Mouse (Mus musculus): Measurements from ENCODE around the gene Ank3. TPM values are rescaled to one million over a fixed set of nuclear protein-coding genes. Genes with fewer than 3 reads are reported as not detected.
A peak's percentile ranks its signal among the peaks of the same experiment; 100 is the strongest.

The Ank3 gene
- polyA plus RNA-seq, 1 experiment from 2014 or later, result 8.3 TPM

- no peaks in the 10 kb centered on the region for H3K9me3 ChIP-seq (replicated peaks)
- no peak overlapping the region for H3K4me2 ChIP-seq
- no peaks in the 10 kb centered on the region for H3K27me3 ChIP-seq
- H3K4me3 ChIP-seq (replicated peaks), result no peak overlapping the region
- H3K36me3 ChIP-seq (replicated peaks), result no peaks in the 10 kb centered on the region
- H3K4me1 ChIP-seq (replicated peaks), result no peaks in the 10 kb centered on the region
- H3K9ac ChIP-seq, result no peak overlapping the region
- ATAC-seq (ENCODE audit: insufficient read depth), result no peak
- WGBS (ENCODE audit: insufficient replicate concordance), result 54% methylated on average over 4 of the region's 4 CpGs
- no peak overlapping the region for H3K27ac ChIP-seq (replicated peaks)
Observed at GRCm38 (mm10) chr10:69951426-69951825, 552.9 kb downstream of the Ank3 start.

GRCm38 (mm10) chr10:69952316-69952715, 553.7 kb downstream of the Ank3 start:
- no peak overlapping the region for H3K27ac ChIP-seq (replicated peaks)
- H3K4me2 ChIP-seq, result no peak overlapping the region
- H3K9me3 ChIP-seq (replicated peaks), result no peaks in the 10 kb centered on the region
- no peaks in the 10 kb centered on the region for H3K4me1 ChIP-seq (replicated peaks)
- ATAC-seq (ENCODE audit: insufficient read depth), result no peak
- no peaks in the 10 kb centered on the region for H3K36me3 ChIP-seq (replicated peaks)
- H3K9ac ChIP-seq, result no peak overlapping the region
- H3K27me3 ChIP-seq, result no peaks in the 10 kb centered on the region
- H3K4me3 ChIP-seq (replicated peaks), result no peak overlapping the region
- 62% methylated on average over 1 of the region's 1 CpGs for WGBS (ENCODE audit: insufficient replicate concordance)

DNA sequence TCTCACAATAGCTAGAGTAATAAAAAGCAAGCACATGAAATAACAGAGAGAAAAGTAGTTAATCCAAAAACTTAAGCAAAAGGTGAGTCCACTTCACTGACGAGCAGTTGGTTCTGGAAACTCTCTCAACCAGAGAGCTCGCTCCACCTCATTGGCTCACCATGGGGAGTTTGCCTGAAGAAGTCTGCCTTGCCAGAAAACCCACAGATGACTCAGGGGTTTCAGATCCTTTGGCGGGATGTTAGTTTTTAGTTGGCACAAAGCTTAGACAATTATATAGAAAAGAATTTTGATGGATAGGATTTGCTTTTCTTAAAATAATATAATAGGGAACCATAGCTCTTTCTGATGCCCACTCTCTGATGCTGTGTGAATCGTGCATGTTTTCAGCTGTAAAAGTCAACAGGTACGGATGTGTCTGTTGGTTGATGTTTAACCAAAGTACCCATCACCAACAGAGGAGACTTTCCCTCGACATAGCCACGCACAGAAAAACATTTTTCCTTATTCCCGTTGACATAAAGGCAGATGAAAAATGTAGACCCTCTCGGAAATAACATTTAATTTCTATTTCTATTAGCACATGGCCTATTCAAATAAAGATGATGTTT, 556.2 kb downstream of the Ank3 start:
- no peak overlapping the region for H3K9ac ChIP-seq
- H3K36me3 ChIP-seq (replicated peaks), result 0 out of 2 replicates have a peak, but pooled peaks cover 3% of the 10 kb centered on the region
- no peak for ATAC-seq (ENCODE audit: insufficient read depth)
- no peaks in the 10 kb centered on the region for H3K9me3 ChIP-seq (replicated peaks)
- H3K4me1 ChIP-seq (replicated peaks), result no peaks in the 10 kb centered on the region
- 56% methylated on average over 9 of the region's 9 CpGs for WGBS (ENCODE audit: insufficient replicate concordance)
- no peak overlapping the region for H3K4me2 ChIP-seq
- no peaks in the 10 kb centered on the region for H3K27me3 ChIP-seq
- H3K27ac ChIP-seq (replicated peaks), result no peak overlapping the region
- no peak overlapping the region for H3K4me3 ChIP-seq (replicated peaks)

DNA sequence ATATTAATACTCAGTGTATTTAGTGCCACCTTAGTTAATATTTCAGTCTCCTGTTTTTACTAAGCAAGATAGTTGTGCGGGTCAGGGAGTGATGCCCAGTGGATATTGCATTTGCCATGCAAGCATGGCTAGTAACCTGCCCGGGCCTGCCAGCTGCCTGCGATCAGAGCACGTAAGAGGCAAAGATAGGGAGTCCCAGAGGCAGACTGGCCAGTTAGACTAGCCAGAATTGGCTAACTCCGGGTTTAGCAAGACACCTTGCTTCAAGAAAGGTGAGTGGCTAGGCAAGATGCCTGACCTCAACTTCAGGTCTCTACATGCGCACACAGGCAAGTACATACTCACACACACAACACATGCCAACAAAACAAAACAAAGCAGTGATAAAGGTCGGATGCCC, 563.7 kb downstream of the Ank3 start:
- Histone ChIP-seq H3K27ac (replicated peaks) (no peak overlapping the region), H3K36me3 (replicated peaks) (0 out of 2 replicates have a peak, but pooled peaks cover 3% of the 10 kb centered on the region), H3K9ac (no peak overlapping the region), H3K27me3 (no peaks in the 10 kb centered on the region), H3K4me2 (no peak overlapping the region), H3K4me3 (replicated peaks) (no peak overlapping the region), H3K9me3 (replicated peaks) (no peaks in the 10 kb centered on the region), H3K4me1 (replicated peaks) (no peaks in the 10 kb centered on the region)
- ATAC-seq (ENCODE audit: insufficient read depth), result no peak
- WGBS (ENCODE audit: insufficient replicate concordance), result 71% methylated on average over 7 of the region's 7 CpGs

GRCm38 (mm10) chr10:69962976-69963375, 564.4 kb downstream of the Ank3 start:
- 0 out of 2 replicates have a peak, but pooled peaks cover under 1% of the 10 kb centered on the region for H3K4me1 ChIP-seq (replicated peaks)
- H3K27me3 ChIP-seq, result no peaks in the 10 kb centered on the region
- no peak overlapping the region for H3K9ac ChIP-seq
- no peaks in the 10 kb centered on the region for H3K9me3 ChIP-seq (replicated peaks)
- ATAC-seq (ENCODE audit: insufficient read depth), result no peak
- no peak overlapping the region for H3K4me3 ChIP-seq (replicated peaks)
- H3K4me2 ChIP-seq, result no peak overlapping the region
- 0 out of 2 replicates have a peak, but pooled peaks cover 3% of the 10 kb centered on the region for H3K36me3 ChIP-seq (replicated peaks)
- no peak overlapping the region for H3K27ac ChIP-seq (replicated peaks)
- 73% methylated on average over 7 of the region's 7 CpGs for WGBS (ENCODE audit: insufficient replicate concordance)

- Histone ChIP-seq H3K4me1 (replicated peaks) (0 out of 2 replicates have a peak, but pooled peaks cover 6% of the 10 kb centered on the region), H3K9me3 (replicated peaks) (no peaks in the 10 kb centered on the region), H3K36me3 (replicated peaks) (no peaks in the 10 kb centered on the region), H3K27ac (replicated peaks) (no peak overlapping the region), H3K27me3 (no peaks in the 10 kb centered on the region), H3K4me3 (replicated peaks) (no peak overlapping the region), H3K4me2 (no peak overlapping the region), H3K9ac (no peak overlapping the region)
- 4% methylated on average over 5 of the region's 5 CpGs for WGBS (ENCODE audit: insufficient replicate concordance)
- ATAC-seq (ENCODE audit: insufficient read depth), result no peak
Observed at GRCm38 (mm10) chr10:69964611-69965010, 566.0 kb downstream of the Ank3 start.

DNA sequence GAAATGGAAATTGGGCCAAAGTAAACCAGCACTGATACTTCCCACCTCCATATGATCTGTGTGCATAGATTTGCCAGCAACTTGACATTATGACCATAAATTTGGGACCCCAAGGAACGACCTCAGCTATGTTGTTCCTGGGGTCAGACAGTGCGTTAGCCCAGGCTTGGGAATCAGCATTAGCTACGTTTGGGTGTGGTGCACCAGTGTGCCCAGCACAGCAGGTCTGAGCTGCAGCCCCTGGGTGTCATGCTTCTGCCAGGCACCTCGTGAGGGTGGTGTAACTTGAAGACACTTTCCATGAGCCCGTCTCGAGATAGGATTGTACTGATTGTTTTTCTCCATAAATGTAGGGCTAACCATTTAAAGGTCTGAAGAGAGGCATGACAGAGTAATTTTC, 566.5 kb downstream of the Ank3 start:
- H3K36me3 ChIP-seq (replicated peaks), result no peaks in the 10 kb centered on the region
- no peak overlapping the region for H3K4me2 ChIP-seq
- no peak for ATAC-seq (ENCODE audit: insufficient read depth)
- no peaks in the 10 kb centered on the region for H3K9me3 ChIP-seq (replicated peaks)
- no peak overlapping the region for H3K27ac ChIP-seq (replicated peaks)
- no peak overlapping the region for H3K4me3 ChIP-seq (replicated peaks)
- H3K9ac ChIP-seq, result no peak overlapping the region
- 63% methylated on average over 6 of the region's 6 CpGs for WGBS (ENCODE audit: insufficient replicate concordance)
- 0 out of 2 replicates have a peak, but pooled peaks cover 6% of the 10 kb centered on the region for H3K4me1 ChIP-seq (replicated peaks)
- no peaks in the 10 kb centered on the region for H3K27me3 ChIP-seq

- no peaks in the 10 kb centered on the region for H3K9me3 ChIP-seq (replicated peaks)
- H3K4me1 ChIP-seq (replicated peaks), result 0 out of 2 replicates have a peak, but pooled peaks cover 6% of the 10 kb centered on the region
- ATAC-seq (ENCODE audit: insufficient read depth), result no peak
- no peak overlapping the region for H3K4me2 ChIP-seq
- no peak overlapping the region for H3K4me3 ChIP-seq (replicated peaks)
- H3K27me3 ChIP-seq, result no peaks in the 10 kb centered on the region
- no peak overlapping the region for H3K9ac ChIP-seq
- H3K27ac ChIP-seq (replicated peaks), result no peak overlapping the region
- 51% methylated on average over 3 of the region's 4 CpGs for whole genome bisulfite sequencing (ENCODE audit: insufficient replicate concordance)
- no peaks in the 10 kb centered on the region for H3K36me3 ChIP-seq (replicated peaks)
Observed at GRCm38 (mm10) chr10:69967994-69968393, 569.4 kb downstream of the Ank3 start.

GRCm38 (mm10) chr10:69979636-69980035, 581.1 kb downstream of the Ank3 start:
- Histone ChIP-seq H3K9ac (no peak overlapping the region), H3K4me1 (replicated peaks) (peaks cover 17% of the 10 kb centered on the region), H3K4me3 (replicated peaks) (no peak overlapping the region), H3K27ac (replicated peaks) (no peak overlapping the region), H3K36me3 (replicated peaks) (0 out of 2 replicates have a peak, but pooled peaks cover 22% of the 10 kb centered on the region), H3K9me3 (replicated peaks) (no peaks in the 10 kb centered on the region; the same call in 1 of the 2 replicates), H3K27me3 (no peaks in the 10 kb centered on the region), H3K4me2 (no peak overlapping the region)
- 82% methylated on average over 2 of the region's 2 CpGs for WGBS (ENCODE audit: insufficient replicate concordance)
- ATAC-seq (ENCODE audit: insufficient read depth), result no peak

DNA sequence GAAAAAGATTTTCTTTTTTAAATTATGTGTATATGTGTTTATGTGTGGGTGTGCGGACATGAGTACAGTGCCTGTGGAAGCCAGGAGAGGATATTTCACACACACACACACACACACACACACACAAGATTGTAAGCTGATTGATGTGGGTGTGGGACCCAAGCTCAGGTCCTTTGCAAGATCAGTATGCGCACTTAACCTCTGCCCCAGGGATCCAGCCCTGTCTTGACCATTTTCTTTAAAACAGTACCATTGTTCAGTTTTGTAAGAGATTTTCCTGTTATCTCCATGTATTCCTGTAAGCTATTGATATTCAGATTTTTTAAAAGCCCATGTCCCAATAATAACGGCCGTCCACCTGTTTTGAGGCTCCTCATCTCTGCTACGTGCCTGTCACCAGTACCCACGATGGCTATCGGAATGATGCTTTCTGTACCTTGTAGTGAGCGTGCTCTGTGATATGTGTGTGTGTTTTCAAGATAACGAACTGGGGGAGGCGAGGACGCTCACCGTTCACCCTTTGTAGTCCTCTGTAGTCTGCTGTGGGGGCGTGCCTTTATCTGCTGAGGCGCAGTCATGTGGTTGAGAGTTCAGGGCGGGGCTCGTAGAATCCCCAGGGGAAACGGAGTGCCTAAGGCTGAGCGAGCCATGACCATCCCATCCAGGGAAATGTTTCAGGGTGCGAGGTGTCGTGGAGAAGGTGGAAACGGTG, 583.0 kb downstream of the Ank3 start:
- Histone ChIP-seq H3K36me3 (replicated peaks) (peaks cover 14% of the 10 kb centered on the region), H3K4me1 (replicated peaks) (peaks cover 17% of the 10 kb centered on the region), H3K9me3 (replicated peaks) (no peaks in the 10 kb centered on the region), H3K9ac (0 out of 2 replicates have a peak overlapping the region, but pooled peaks have one; percentile 25), H3K27ac (replicated peaks) (no peak overlapping the region; the same call in 1 of the 2 replicates), H3K27me3 (no peaks in the 10 kb centered on the region), H3K4me3 (replicated peaks) (0 out of 2 replicates have a peak overlapping the region, but pooled peaks have one; percentile 4), H3K4me2 (peak overlapping the region; percentile 60)
- 22% methylated on average over 21 of the region's 21 CpGs for WGBS (ENCODE audit: insufficient replicate concordance)
- peak; percentile 94 for ATAC-seq (ENCODE audit: insufficient read depth)

- Histone ChIP-seq H3K36me3 (replicated peaks) (peaks cover 25% of the 10 kb centered on the region), H3K4me3 (replicated peaks) (no peak overlapping the region), H3K4me2 (no peak overlapping the region), H3K9ac (no peak overlapping the region), H3K4me1 (replicated peaks) (peaks cover 17% of the 10 kb centered on the region), H3K27ac (replicated peaks) (no peak overlapping the region), H3K9me3 (replicated peaks) (no peaks in the 10 kb centered on the region; the same call in 1 of the 2 replicates), H3K27me3 (no peaks in the 10 kb centered on the region)
- ATAC-seq (ENCODE audit: insufficient read depth), result no peak
- WGBS (ENCODE audit: insufficient replicate concordance), result 56% methylated on average over 4 of the region's 4 CpGs
Observed at GRCm38 (mm10) chr10:69982701-69983100, 584.1 kb downstream of the Ank3 start.
